Mouse (Mus musculus) CH12.LX (cell line): ENCODE measurements around the gene Slc24a3. TPM values are rescaled to one million over a fixed set of nuclear protein-coding genes. Genes with fewer than 3 reads are reported as not detected.

Experiments
- DNase-seq: peaks from one replicate; pipeline ENCODE4 v3.0.0-alpha.2; 2013; ENCODE audit errors: extremely low read depth
- H3K27ac ChIP-seq: 2 replicates; pipeline ENCODE4 v1.5.1; 2012; ENCODE audit warnings: low read depth, mild to moderate bottlenecking, control low read depth, moderate library complexity; ENCODE audit not compliant: insufficient read depth
- H3K27me3 ChIP-seq: replicated peaks from 2 replicates; pipeline ENCODE3; 2012; ENCODE audit warnings: inconsistent platforms
- H3K36me3 ChIP-seq, 2 experiments: replicated peaks in 1 of 2; 2 replicates each; pipeline versions ENCODE3 to v1.6.1; 2012; ENCODE audit warnings: inconsistent platforms in 1 of 2, low read length in 1 of 2, mild to moderate bottlenecking in 1 of 2, mixed read lengths in 1 of 2, moderate library complexity in 1 of 2; ENCODE audit not compliant: control insufficient read depth in 1 of 2, insufficient read depth in 1 of 2
- H3K4me1 ChIP-seq, 2 experiments: 2 replicates each; pipeline ENCODE4 v1.6.1; 2012; ENCODE audit warnings: inconsistent platforms in 1 of 2, moderate library complexity in 1 of 2; ENCODE audit not compliant: insufficient read depth in 2 of 2, control insufficient read depth in 1 of 2
- H3K4me2 ChIP-seq: 2 replicates; pipeline ENCODE4 v1.6.1; 2012; ENCODE audit warnings: low read depth, mild to moderate bottlenecking, control low read depth; ENCODE audit not compliant: poor library complexity, insufficient read depth, severe bottlenecking
- H3K4me3 ChIP-seq, 3 experiments: fragments of 150-350 bp in 1 of 3; sonication (generic) in 1 of 3; replicated peaks in 1 of 3; 2 replicates each; pipeline versions ENCODE3 to v1.5.1; 2011 to 2012; ENCODE audit warnings: low read depth in 2 of 3, low read length in 2 of 3, mild to moderate bottlenecking in 2 of 3, moderate library complexity in 2 of 3, control low read depth in 1 of 3, improper control_type of control experiment in 1 of 3, inconsistent platforms in 1 of 3, mixed read lengths in 1 of 3; ENCODE audit not compliant: poor library complexity in 1 of 3
- H3K79me2 ChIP-seq: replicated peaks from 2 replicates; pipeline ENCODE4 v1.6.1; 2012; ENCODE audit warnings: mild to moderate bottlenecking, moderate library complexity; ENCODE audit not compliant: control insufficient read depth, poor library complexity, insufficient read depth, severe bottlenecking; ENCODE audit errors: extremely low read depth
- H3K9ac ChIP-seq: 2 replicates; pipeline ENCODE4 v1.6.1; 2012; ENCODE audit warnings: low read depth, mild to moderate bottlenecking, control low read depth, moderate library complexity; ENCODE audit not compliant: insufficient read depth
- H3K9me3 ChIP-seq: replicated peaks from 2 replicates; pipeline ENCODE3; 2012; ENCODE audit warnings: low read length, inconsistent platforms, mixed read lengths
- CHD2 ChIP-seq: IDR thresholded peaks from 2 replicates; pipeline ENCODE4 v1.6.1; 2011; ENCODE audit warnings: low read length, improper control_type of control experiment
- CTCF ChIP-seq, 2 experiments: IDR thresholded peaks in 1 of 2; conservative IDR thresholded peaks in 1 of 2; 2 replicates each; pipeline ENCODE4 v1.5.1; 2011 to 2012; ENCODE audit warnings: low read depth in 2 of 2, low read length in 2 of 2, improper control_type of control experiment in 1 of 2, inconsistent platforms in 1 of 2, mild to moderate bottlenecking in 1 of 2, moderate library complexity in 1 of 2
- E2F4 ChIP-seq: IDR thresholded peaks from 2 replicates; pipeline ENCODE4 v1.6.1; 2011; ENCODE audit warnings: low read depth, low read length, improper control_type of control experiment; ENCODE audit not compliant: insufficient replicate concordance
- ELF1 ChIP-seq: IDR thresholded peaks from 2 replicates; pipeline ENCODE4 v1.6.1; 2014; ENCODE audit warnings: low read depth, mild to moderate bottlenecking, inconsistent platforms, low read length, improper control_type of control experiment
- GABPA ChIP-seq: IDR thresholded peaks from 2 replicates; pipeline ENCODE4 v1.6.1; 2012; ENCODE audit warnings: low read depth, low read length, improper control_type of control experiment, inconsistent platforms; ENCODE audit not compliant: insufficient replicate concordance
- HCFC1 ChIP-seq: IDR thresholded peaks from 2 replicates; pipeline ENCODE4 v1.6.1; 2012; ENCODE audit warnings: low read depth, mild to moderate bottlenecking, inconsistent platforms, low read length, improper control_type of control experiment
- MAFK ChIP-seq: IDR thresholded peaks from 2 replicates; pipeline ENCODE4 v1.6.1; 2011; ENCODE audit warnings: low read length, improper control_type of control experiment; ENCODE audit not compliant: insufficient replicate concordance
- MAZ ChIP-seq: IDR thresholded peaks from 2 replicates; pipeline ENCODE4 v1.6.1; 2012; ENCODE audit warnings: low read depth, mild to moderate bottlenecking, inconsistent platforms, low read length, improper control_type of control experiment, moderate library complexity
- MXI1 ChIP-seq: IDR thresholded peaks from 2 replicates; pipeline ENCODE4 v1.6.1; 2011; ENCODE audit warnings: mild to moderate bottlenecking, low read depth, low read length, improper control_type of control experiment
- NELFE ChIP-seq: IDR thresholded peaks from 2 replicates; pipeline ENCODE4 v1.6.1; 2011; ENCODE audit warnings: low read depth, low read length, improper control_type of control experiment
- NRF1 ChIP-seq: IDR thresholded peaks from 2 replicates; pipeline ENCODE4 v1.6.1; 2014; ENCODE audit warnings: low read depth, mild to moderate bottlenecking, inconsistent platforms, low read length, improper control_type of control experiment, moderate library complexity
- POLR2A ChIP-seq: IDR thresholded peaks from 2 replicates; pipeline ENCODE4 v1.6.1; 2011; ENCODE audit warnings: low read depth, mild to moderate bottlenecking, improper control_type of control experiment, low read length
- POLR2AphosphoS2 ChIP-seq: IDR thresholded peaks from 2 replicates; pipeline ENCODE4 v1.6.1; 2011; ENCODE audit warnings: low read depth, low read length, improper control_type of control experiment
- RCOR1 ChIP-seq: conservative IDR thresholded peaks from 2 replicates; pipeline ENCODE4 v1.6.1; 2012; ENCODE audit warnings: low read depth, mild to moderate bottlenecking, inconsistent platforms, low read length, improper control_type of control experiment
- SMC3 ChIP-seq: IDR thresholded peaks from 2 replicates; pipeline ENCODE4 v1.6.1; 2011; ENCODE audit warnings: low read depth, low read length, improper control_type of control experiment
- USF1 ChIP-seq: IDR thresholded peaks from 2 replicates; pipeline ENCODE4 v1.6.1; 2014; ENCODE audit warnings: low read depth, mild to moderate bottlenecking, inconsistent platforms, low read length, improper control_type of control experiment
- USF2 ChIP-seq: conservative IDR thresholded peaks from 2 replicates; pipeline ENCODE4 v1.6.1; 2011; ENCODE audit warnings: low read depth, low read length, improper control_type of control experiment
- ZKSCAN1 ChIP-seq: IDR thresholded peaks from 2 replicates; pipeline ENCODE4 v1.6.1; 2012; ENCODE audit warnings: low read depth, inconsistent platforms, low read length, improper control_type of control experiment, borderline replicate concordance
- dilution Hi-C: fragments of 300-500 bp; cut with MboI; formaldehyde crosslinking; loops from 2 replicates; pipeline ENCODE4 v1.14.3; 2020; ENCODE audit warnings: low sequenced_read_pairs; ENCODE audit not compliant: extremely low pct_unique_long_range_greater_than_20kb, extremely low pct_ligation_motif_present
- in situ Hi-C: fragments of 300-500 bp; cut with MboI; formaldehyde crosslinking; loops from 3 replicates; pipeline ENCODE4 v1.14.3; 2019; ENCODE audit warnings: low sequenced_read_pairs, low pct_ligation_motif_present, low pct_unique_long_range_greater_than_20kb, mixed read lengths
- polyA plus RNA-seq: library from polyadenylated mRNA; unstranded; fragments of >175 nt; gene quantifications from 2 replicates; pipeline ENCODE4 v1.2.1, GENCODE M21; 2012; ENCODE audit warnings: low read depth; ENCODE audit not compliant: insufficient read length
- total RNA-seq, 2 experiments: library from RNA; depleted of rRNA; stranded (reverse); fragments of 300-350 nt in 1 of 2; fragments of >200 nt in 1 of 2; gene quantifications; 2 replicates each; pipeline ENCODE4 v1.2.3; 2012 to 2014

Slc24a3 gene
- total and polyA plus RNA-seq, 3 experiments = not detected

GRCm38 (mm10) chr2:145541695-145542094 lies 374.1 kb downstream of the Slc24a3 start:
- H3K4me3 ChIP-seq = no peak overlapping the region
- no peaks in the 10 kb centered on the region for H3K36me3 ChIP-seq
- dilution Hi-C loops = no loop called here
- no peaks in the 10 kb centered on the region for H3K9me3 ChIP-seq
- no peak for DNase-seq
- no peak overlapping the region for H3K4me2 ChIP-seq
- in situ Hi-C loops = no loop called here
- no peak overlapping the region for H3K27ac ChIP-seq
- no peaks in the 10 kb centered on the region for H3K79me2 ChIP-seq
- peak; percentile 53 for TF ChIP-seq USF1
- TF ChIP-seq HCFC1 = no peak
- TF ChIP-seq USF2 = peak; percentile 74
- TF ChIP-seq ELF1 = peak; percentile 56; the same call in 1 of the 2 replicates
- TF ChIP-seq ZKSCAN1 = no peak
- no peak for TF ChIP-seq E2F4
- TF ChIP-seq NRF1 = no peak
- no peak for TF ChIP-seq RCOR1
- H3K9ac ChIP-seq = no peak overlapping the region
- H3K4me1 ChIP-seq = no peaks in the 10 kb centered on the region
- no peaks in the 10 kb centered on the region for H3K27me3 ChIP-seq

GRCm38 (mm10) chr2:145546071-145546470 lies 378.5 kb downstream of the Slc24a3 start:
- Histone ChIP-seq H3K79me2 (no peaks in the 10 kb centered on the region), H3K4me3 (no peak overlapping the region), H3K9ac (no peak overlapping the region), H3K27me3 (peaks cover 8% of the 10 kb centered on the region), H3K9me3 (no peaks in the 10 kb centered on the region)
- dilution Hi-C loops = no loop called here
- TF ChIP-seq NELFE = no peak
- no peak for TF ChIP-seq CTCF (conservative IDR thresholded peaks at IDR 0.05 in 1 of 2, IDR thresholded peaks at IDR 0.05 in 1 of 2; ENCODE audit: low read depth in 2 of 2, low read length in 2 of 2)
- no peak for TF ChIP-seq POLR2AphosphoS2
- no peak for TF ChIP-seq SMC3
- TF ChIP-seq, all 38 proteins: peak for 0
- H3K4me2 ChIP-seq = no peak overlapping the region
- H3K36me3 ChIP-seq = no peaks in the 10 kb centered on the region
- H3K4me1 ChIP-seq = peaks cover 0 to 3% of the 10 kb centered on the region in 2 experiments; a peak in 2 of 4 replicates
- H3K27ac ChIP-seq = no peak overlapping the region
- in situ Hi-C loops = no loop called here
- DNase-seq = no peak

- H3K4me3 ChIP-seq = no peak overlapping the region
- H3K27me3 ChIP-seq = peaks cover 2% of the 10 kb centered on the region
- TF ChIP-seq GABPA = no peak
- no peak for TF ChIP-seq CHD2
- no peak for TF ChIP-seq MAFK
- TF ChIP-seq POLR2A = no peak
- no peak for TF ChIP-seq NELFE
- TF ChIP-seq MAZ = no peak
- no peak for TF ChIP-seq MXI1
- no peak for TF ChIP-seq NRF1
- TF ChIP-seq, all 38 proteins: peak for 0
- H3K4me1 ChIP-seq = no peaks in the 10 kb centered on the region
- no peak overlapping the region for H3K27ac ChIP-seq
- no peaks in the 10 kb centered on the region for H3K79me2 ChIP-seq
- no peaks in the 10 kb centered on the region for H3K9me3 ChIP-seq
- no peak overlapping the region for H3K9ac ChIP-seq
- H3K4me2 ChIP-seq = no peak overlapping the region
- H3K36me3 ChIP-seq = no peaks in the 10 kb centered on the region
- DNase-seq = no peak
- dilution Hi-C loops (no loop called here), in situ Hi-C loops (no loop called here)
Observed at GRCm38 (mm10) chr2:145554722-145555252, 387.2 kb downstream of the Slc24a3 start.
